Mouse (Mus musculus) midbrain, embryonic 12.5 days (tissue): ENCODE measurements around the gene Rogdi. TPM values are rescaled to one million over a fixed set of nuclear protein-coding genes. Genes with fewer than 3 reads are reported as not detected.
A peak's percentile ranks its signal among the peaks of the same experiment; 100 is the strongest.

Experiments
- ATAC-seq: fragments of 200-750 bp; cut with Nextera tagmentation; 2 replicates; pipeline ENCODE4 v1.8.0; 2017; ENCODE audit warnings: low read depth, moderate TSS enrichment, moderate library complexity; ENCODE audit not compliant: low FRiP score
- H3K27ac ChIP-seq: fragments of 300-500 bp; sonication (generic); replicated peaks from 2 replicates; pipeline ENCODE4 v1.5.1; 2016; ENCODE audit warnings: mild to moderate bottlenecking
- H3K27me3 ChIP-seq: fragments of 300-500 bp; sonication (generic); 2 replicates; pipeline ENCODE4 v1.6.1; 2016; ENCODE audit warnings: mild to moderate bottlenecking
- H3K36me3 ChIP-seq: fragments of 300-500 bp; sonication (generic); 2 replicates; pipeline ENCODE4 v1.6.1; 2016
- H3K4me1 ChIP-seq: fragments of 300-500 bp; sonication (generic); 2 replicates; pipeline ENCODE4 v1.6.1; 2016
- H3K4me2 ChIP-seq: fragments of 300-500 bp; sonication (generic); replicated peaks from 2 replicates; pipeline ENCODE4 v1.6.1; 2016; ENCODE audit warnings: mild to moderate bottlenecking, moderate library complexity
- H3K4me3 ChIP-seq: fragments of 300-500 bp; sonication (generic); 2 replicates; pipeline ENCODE4 v1.5.1; 2016; ENCODE audit warnings: mild to moderate bottlenecking
- H3K9ac ChIP-seq: fragments of 300-500 bp; sonication (generic); replicated peaks from 2 replicates; pipeline ENCODE4 v1.6.1; 2016; ENCODE audit warnings: mild to moderate bottlenecking, moderate library complexity
- H3K9me3 ChIP-seq: fragments of 300-500 bp; sonication (generic); 2 replicates; pipeline ENCODE4 v1.6.1; 2016; ENCODE audit warnings: mild to moderate bottlenecking
- WGBS: fragments of 180-500 bp; shearing (Covaris S2); methylation state at CpG from one replicate; pipeline ENCODE4 v1.1.7; 2016; 5-methylcytosine and 5-hydroxymethylcytosine counted together
- polyA plus RNA-seq: library from polyadenylated mRNA; unstranded; fragments of >200 nt; fragmentation: Nextera tagmentation; extraction: Ambion mirVana; gene quantifications from 2 replicates; pipeline ENCODE4 v1.2.1, GENCODE M21; 2016

The Rogdi gene
- polyA plus RNA-seq, 1 experiment from 2014 or later, result 95.8 TPM

DNA sequence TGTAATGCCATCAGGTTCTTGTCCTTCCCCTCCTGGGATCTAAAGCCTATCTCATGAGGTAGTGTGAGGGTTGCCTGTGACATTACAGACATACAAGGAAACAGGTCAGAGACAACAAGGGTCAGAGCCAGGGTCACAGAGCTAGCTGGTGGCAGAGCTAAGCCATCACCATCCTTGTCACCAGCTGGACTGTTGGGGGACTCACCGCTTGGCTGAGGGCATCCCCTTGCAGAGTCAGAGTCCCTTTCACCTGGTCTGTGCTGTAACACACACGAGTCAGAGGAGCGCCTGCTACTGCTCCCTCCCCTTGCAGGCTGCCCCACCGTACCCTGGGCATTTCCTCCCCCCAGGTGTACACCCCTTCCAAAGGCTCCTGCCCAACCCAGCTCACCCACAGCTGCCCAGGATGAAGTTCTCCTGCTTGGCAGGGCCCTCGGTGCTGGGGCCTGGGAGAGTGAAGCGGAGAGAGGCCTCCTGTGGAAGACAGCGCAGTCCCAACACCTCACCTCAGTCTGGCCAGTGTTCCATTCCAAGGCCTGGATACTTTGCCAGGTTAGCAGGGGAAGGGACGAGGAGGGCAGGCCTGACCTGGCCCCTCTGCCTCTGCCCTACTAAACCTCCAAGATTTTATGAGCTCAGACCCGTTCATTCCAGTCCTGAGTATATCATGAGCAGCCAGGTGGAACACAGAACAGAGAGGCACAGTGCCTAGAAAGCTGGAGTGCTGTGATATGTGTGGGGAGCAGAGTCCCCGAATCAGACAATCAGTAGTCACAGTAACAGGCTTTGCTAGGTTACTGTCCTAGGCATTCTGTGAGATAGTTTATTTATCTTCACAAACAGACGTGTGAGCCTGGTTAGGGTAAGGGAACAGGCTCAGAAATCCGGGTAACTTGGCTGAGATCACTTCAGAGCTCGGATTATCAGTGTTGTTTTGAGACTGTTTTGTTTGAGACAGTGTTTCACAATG, 1.0 kb downstream of the Rogdi start:
- no peaks in the 10 kb centered on the region for H3K9me3 ChIP-seq
- no peaks in the 10 kb centered on the region for H3K27me3 ChIP-seq
- peak overlapping the region; percentile 79 for H3K4me2 ChIP-seq
- H3K4me3 ChIP-seq, result peak overlapping the region; percentile 54
- H3K9ac ChIP-seq, result peak overlapping the region; percentile 59
- H3K27ac ChIP-seq, result peak overlapping the region; percentile 66; the same call in 1 of the 2 replicates
- 55% methylated on average over 13 of the region's 13 CpGs for WGBS
- peaks cover 44% of the 10 kb centered on the region for H3K36me3 ChIP-seq
- H3K4me1 ChIP-seq, result peaks cover 23% of the 10 kb centered on the region
- ATAC-seq, result no peak

GRCm38 (mm10) chr16:5011285-5011684, 2.1 kb downstream of the Rogdi start:
- Histone ChIP-seq H3K27me3 (no peaks in the 10 kb centered on the region), H3K4me1 (peaks cover 23% of the 10 kb centered on the region), H3K36me3 (peaks cover 34% of the 10 kb centered on the region), H3K9ac (no peak overlapping the region), H3K4me3 (no peak overlapping the region), H3K4me2 (no peak overlapping the region), H3K27ac (no peak overlapping the region), H3K9me3 (no peaks in the 10 kb centered on the region)
- no peak for ATAC-seq
- 83% methylated on average over 7 of the region's 7 CpGs for WGBS

DNA sequence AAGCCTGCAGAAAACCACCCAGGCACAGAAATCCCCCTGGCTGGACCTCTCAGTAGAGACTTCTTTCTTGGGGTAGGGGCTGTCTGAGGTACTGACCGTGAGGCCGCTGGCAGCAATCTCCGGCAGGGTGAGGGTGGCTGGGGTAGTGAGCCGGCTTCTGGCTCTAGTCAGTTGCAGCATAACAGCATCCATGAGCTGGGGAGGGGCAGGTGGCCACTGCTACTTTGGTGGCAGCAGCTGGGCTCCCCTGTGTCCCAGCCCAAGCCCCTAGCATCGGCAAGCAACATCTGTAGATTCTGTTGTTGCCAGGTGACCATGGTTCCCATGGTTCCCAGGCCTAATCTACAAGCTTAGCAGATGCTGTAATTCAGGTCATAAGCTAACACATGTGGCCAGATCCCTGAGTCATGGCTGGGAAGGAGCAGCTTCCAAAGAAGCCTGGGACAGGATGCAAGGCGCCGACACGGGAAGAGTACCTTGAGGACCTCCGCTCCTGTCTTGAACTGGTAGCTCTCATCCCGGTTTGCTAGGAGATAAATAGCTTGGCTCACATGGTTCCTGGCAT, 2.9 kb downstream of the Rogdi start:
- H3K4me3 ChIP-seq, result no peak overlapping the region
- H3K27ac ChIP-seq, result no peak overlapping the region
- H3K36me3 ChIP-seq, result peaks cover 26% of the 10 kb centered on the region
- H3K9me3 ChIP-seq, result no peaks in the 10 kb centered on the region
- H3K9ac ChIP-seq, result 0 out of 2 replicates have a peak overlapping the region, but pooled peaks have one; percentile 37
- no peaks in the 10 kb centered on the region for H3K27me3 ChIP-seq
- peaks cover 23% of the 10 kb centered on the region for H3K4me1 ChIP-seq
- H3K4me2 ChIP-seq, result no peak overlapping the region
- no peak for ATAC-seq
- WGBS, result 88% methylated on average over 10 of the region's 10 CpGs

DNA sequence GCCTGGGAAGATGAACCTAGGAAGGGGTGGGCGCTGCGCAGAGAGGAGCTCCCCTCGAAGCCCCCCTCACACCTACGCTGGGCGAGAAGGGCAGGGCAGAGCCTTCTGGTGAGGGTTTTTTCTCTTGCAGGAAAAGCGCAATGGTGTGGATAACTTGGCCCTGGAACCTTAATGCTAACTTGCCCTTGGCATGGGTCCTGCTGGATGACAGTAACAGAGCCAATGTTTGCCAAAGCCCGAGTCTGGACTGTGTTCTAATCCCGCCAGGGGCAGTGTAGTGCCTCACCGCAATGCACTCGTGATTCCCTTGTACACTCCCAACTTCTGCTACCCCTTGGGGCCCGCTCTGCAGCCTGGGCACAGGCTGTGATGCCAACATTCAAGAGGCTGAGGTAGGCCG, 5.3 kb downstream of the Rogdi start:
- no peak overlapping the region for H3K27ac ChIP-seq
- peaks cover 13% of the 10 kb centered on the region for H3K36me3 ChIP-seq
- no peak for ATAC-seq
- H3K4me3 ChIP-seq, result no peak overlapping the region
- H3K27me3 ChIP-seq, result no peaks in the 10 kb centered on the region
- H3K4me2 ChIP-seq, result no peak overlapping the region
- H3K9ac ChIP-seq, result no peak overlapping the region
- 83% methylated on average over 12 of the region's 12 CpGs for WGBS
- peaks cover 23% of the 10 kb centered on the region for H3K4me1 ChIP-seq
- no peaks in the 10 kb centered on the region for H3K9me3 ChIP-seq

DNA sequence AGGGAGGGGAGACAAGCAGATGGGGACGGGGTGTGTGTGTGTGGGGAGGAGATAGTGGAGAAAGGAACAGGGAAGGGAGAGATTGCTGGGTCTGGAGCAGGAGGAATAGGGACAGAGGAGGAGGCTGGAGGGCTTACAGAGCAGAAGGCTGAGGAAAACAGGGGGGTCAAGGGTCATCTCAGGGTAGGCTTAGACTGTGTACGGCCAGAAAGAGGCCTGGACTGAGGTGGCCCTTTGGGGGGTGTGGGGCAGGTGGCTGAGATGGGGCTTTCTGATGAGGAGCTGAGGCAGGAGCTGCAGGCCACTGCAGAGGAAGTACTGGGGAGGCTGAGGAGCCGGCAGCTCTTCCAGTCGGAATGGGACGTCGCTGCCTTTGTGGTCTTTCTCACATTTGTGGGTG, 5.9 kb downstream of the Rogdi start:
- 61% methylated on average over 6 of the region's 6 CpGs for WGBS
- no peak overlapping the region for H3K4me3 ChIP-seq
- no peak overlapping the region for H3K27ac ChIP-seq

DNA sequence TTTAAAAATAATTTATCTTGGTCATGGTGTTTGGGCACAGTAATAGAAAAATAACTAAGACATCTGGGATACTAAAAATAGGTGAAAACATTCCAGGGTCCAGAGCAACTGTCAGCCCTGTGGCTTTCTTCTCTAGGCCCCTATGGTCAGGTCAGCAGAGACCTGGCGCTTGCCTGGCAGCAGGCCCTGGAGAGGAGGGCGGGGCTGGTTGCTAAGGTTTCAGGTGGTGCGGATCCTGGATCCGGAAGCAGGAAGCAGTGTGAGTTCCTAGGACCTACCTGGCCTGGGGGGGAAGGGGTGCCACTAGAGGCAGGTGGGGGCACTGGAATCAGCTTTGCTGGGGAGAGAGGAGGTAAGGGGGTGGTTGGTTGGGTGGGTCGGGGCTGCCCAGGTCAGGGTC, 6.3 kb downstream of the Rogdi start, which contains the start of gene Smim22:
TSS of gene Smim22 (plus strand) at position 222 of the 400 bp plus-strand sequence.
- Histone ChIP-seq H3K27ac (no peak within 1 kb of the TSS), H3K27me3 (no peaks in the 10 kb centered on the region), H3K9me3 (no peaks in the 10 kb centered on the region), H3K36me3 (peaks cover 13% of the 10 kb centered on the region), H3K4me3 (no peak within 1 kb of the TSS), H3K4me1 (peaks cover 14% of the 10 kb centered on the region), H3K4me2 (no peak within 1 kb of the TSS), H3K9ac (no peak within 1 kb of the TSS)
- 54% methylated on average over 5 of the region's 5 CpGs for WGBS
- no peak for ATAC-seq

More for the DNA sequence above, 5.9 kb downstream of the Rogdi start:
- Histone ChIP-seq H3K27me3 (no peaks in the 10 kb centered on the region), H3K4me2 (no peak overlapping the region), H3K4me1 (peaks cover 18% of the 10 kb centered on the region), H3K9ac (no peak overlapping the region), H3K36me3 (peaks cover 13% of the 10 kb centered on the region), H3K9me3 (no peaks in the 10 kb centered on the region)
- no peak for ATAC-seq

GRCm38 (mm10) chr16:5000611-5001010, 12.7 kb downstream of the Rogdi start:
- Histone ChIP-seq H3K4me2 (no peak overlapping the region), H3K9me3 (no peaks in the 10 kb centered on the region), H3K4me1 (no peaks in the 10 kb centered on the region), H3K4me3 (no peak overlapping the region), H3K27me3 (no peaks in the 10 kb centered on the region), H3K27ac (no peak overlapping the region), H3K9ac (no peak overlapping the region), H3K36me3 (no peaks in the 10 kb centered on the region)
- 71% methylated on average over 3 of the region's 3 CpGs for WGBS
- no peak for ATAC-seq

DNA sequence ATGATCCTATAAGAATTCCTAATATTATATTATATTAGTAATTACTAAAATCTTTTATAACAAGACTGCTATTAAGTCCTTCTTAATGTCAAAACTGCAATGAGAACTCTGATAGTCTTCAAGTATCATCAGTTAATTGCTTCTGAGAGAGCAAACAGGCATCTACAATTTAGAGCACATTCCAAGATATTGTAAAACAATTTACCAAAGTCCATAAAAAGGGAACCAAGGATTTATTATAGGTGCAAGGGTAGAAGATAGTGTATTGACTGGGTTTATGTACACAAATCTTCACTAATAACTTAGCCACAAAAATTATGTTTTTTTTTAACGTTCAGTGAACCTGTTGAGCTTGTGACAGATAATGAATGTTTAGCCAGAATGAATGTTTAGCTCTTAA, 14.4 kb downstream of the Rogdi start:
- Histone ChIP-seq H3K4me2 (no peak overlapping the region), H3K4me1 (no peaks in the 10 kb centered on the region), H3K36me3 (no peaks in the 10 kb centered on the region), H3K27me3 (no peaks in the 10 kb centered on the region), H3K9me3 (no peaks in the 10 kb centered on the region), H3K4me3 (no peak overlapping the region), H3K9ac (no peak overlapping the region), H3K27ac (no peak overlapping the region)
- WGBS, result 87% methylated on average over 1 of the region's 1 CpGs
- ATAC-seq, result no peak

DNA sequence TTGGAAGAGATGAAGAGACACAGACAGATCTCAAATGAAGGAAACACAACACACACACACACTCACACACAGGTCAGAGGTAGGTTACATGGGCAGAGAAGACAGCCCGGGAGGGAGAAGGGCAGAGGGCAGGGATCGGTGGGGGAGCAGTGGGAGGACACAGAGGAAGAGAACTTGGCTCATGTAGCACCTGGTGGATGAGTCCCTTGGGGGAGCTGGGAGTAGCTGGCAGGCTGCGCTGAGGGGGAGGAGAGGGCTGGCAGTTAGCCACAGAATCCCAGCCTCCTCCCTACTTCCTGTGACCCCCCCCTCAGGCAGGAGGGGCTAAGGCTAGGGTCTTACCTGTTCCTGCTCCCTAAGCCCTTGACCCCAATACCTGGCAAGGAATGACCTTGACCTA, 15.8 kb downstream of the Rogdi start, which contains the start of gene Sept12:
TSS of gene Sept12 (minus strand) at position 300 of the 400 bp plus-strand sequence.
- WGBS, result 64% methylated on average over 3 of the region's 3 CpGs
- Histone ChIP-seq H3K4me1 (no peaks in the 10 kb centered on the region), H3K27me3 (no peaks in the 10 kb centered on the region), H3K36me3 (no peaks in the 10 kb centered on the region), H3K4me3 (no peak within 1 kb of the TSS), H3K9me3 (no peaks in the 10 kb centered on the region), H3K4me2 (no peak within 1 kb of the TSS), H3K9ac (no peak within 1 kb of the TSS), H3K27ac (no peak within 1 kb of the TSS)
- ATAC-seq, result no peak

GRCm38 (mm10) chr16:4993276-4993675, 20.1 kb downstream of the Rogdi start:
- ATAC-seq, result no peak
- no peaks in the 10 kb centered on the region for H3K36me3 ChIP-seq
- no peak overlapping the region for H3K4me2 ChIP-seq
- H3K4me1 ChIP-seq, result no peaks in the 10 kb centered on the region
- H3K27ac ChIP-seq, result no peak overlapping the region
- no peaks in the 10 kb centered on the region for H3K27me3 ChIP-seq
- 81% methylated on average over 4 of the region's 4 CpGs for WGBS
- no peaks in the 10 kb centered on the region for H3K9me3 ChIP-seq
- H3K4me3 ChIP-seq, result no peak overlapping the region
- H3K9ac ChIP-seq, result no peak overlapping the region

DNA sequence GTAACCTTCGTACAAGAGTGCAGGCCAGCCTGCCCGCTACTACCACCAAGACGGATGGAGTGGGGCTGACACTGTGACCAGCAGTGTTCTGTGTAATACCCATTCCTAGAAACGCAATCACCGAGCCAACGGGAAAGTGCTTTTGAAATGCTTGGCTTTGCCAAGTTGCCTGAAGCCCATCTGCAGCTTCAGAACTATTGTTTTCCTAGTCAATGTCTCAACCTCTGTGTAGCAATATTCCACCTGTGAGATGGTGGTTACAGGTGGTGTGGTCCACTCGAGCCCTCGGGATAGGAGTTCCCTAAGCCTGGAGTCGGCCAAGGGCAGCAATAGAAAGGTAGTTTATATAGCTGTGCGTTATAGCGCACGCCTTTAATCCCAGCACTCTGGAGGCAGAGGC, 28.6 kb downstream of the Rogdi start:
- H3K9ac ChIP-seq, result no peak overlapping the region
- H3K36me3 ChIP-seq, result no peaks in the 10 kb centered on the region
- WGBS, result 93% methylated on average over 12 of the region's 12 CpGs
- no peak overlapping the region for H3K4me3 ChIP-seq
- no peaks in the 10 kb centered on the region for H3K4me1 ChIP-seq
- ATAC-seq, result no peak
- no peaks in the 10 kb centered on the region for H3K27me3 ChIP-seq
- no peak overlapping the region for H3K4me2 ChIP-seq
- no peak overlapping the region for H3K27ac ChIP-seq
- H3K9me3 ChIP-seq, result no peaks in the 10 kb centered on the region

- no peak overlapping the region for H3K27ac ChIP-seq
- no peak overlapping the region for H3K9ac ChIP-seq
- no peaks in the 10 kb centered on the region for H3K9me3 ChIP-seq
- 77% methylated on average over 4 of the region's 4 CpGs for WGBS
- H3K36me3 ChIP-seq, result no peaks in the 10 kb centered on the region
- H3K27me3 ChIP-seq, result no peaks in the 10 kb centered on the region
- H3K4me2 ChIP-seq, result no peak overlapping the region
- no peak overlapping the region for H3K4me3 ChIP-seq
- H3K4me1 ChIP-seq, result no peaks in the 10 kb centered on the region
- ATAC-seq, result 0 out of 2 replicates have a peak, but pooled peaks have one; percentile 23
Observed at GRCm38 (mm10) chr16:4979755-4980380, 33.5 kb downstream of the Rogdi start.
